Mouse (Mus musculus) liver, embryonic 16.5 days (tissue): ENCODE data around the gene Ewsr1. TPM values are rescaled to one million over a fixed set of nuclear protein-coding genes. Genes with fewer than 3 reads are reported as not detected.

Source experiments
- ATAC-seq: fragments of 200-750 bp; cut with Nextera tagmentation; 2 replicates; pipeline ENCODE4 v1.8.0; 2017; ENCODE audit warnings: low read depth, mild to moderate bottlenecking, moderate number of reproducible peaks, moderate library complexity
- H3K27ac ChIP-seq: fragments of 300-500 bp; sonication (generic); 2 replicates; pipeline ENCODE4 v1.5.1; 2014; ENCODE audit warnings: mild to moderate bottlenecking, low read length
- H3K27me3 ChIP-seq: fragments of 300-500 bp; sonication (generic); 2 replicates; pipeline ENCODE4 v1.6.1; 2014; ENCODE audit warnings: low read depth, low read length, mixed read lengths; ENCODE audit not compliant: control insufficient read depth, insufficient read depth
- H3K36me3 ChIP-seq: fragments of 300-500 bp; sonication (generic); 2 replicates; pipeline ENCODE4 v1.6.1; 2014; ENCODE audit warnings: mild to moderate bottlenecking; ENCODE audit not compliant: control insufficient read depth, insufficient read depth
- H3K4me1 ChIP-seq: fragments of 300-500 bp; sonication (generic); 2 replicates; pipeline ENCODE4 v1.6.1; 2014; ENCODE audit warnings: low read depth, low read length, mixed read lengths; ENCODE audit not compliant: control insufficient read depth
- H3K4me2 ChIP-seq: fragments of 300-500 bp; sonication (generic); 2 replicates; pipeline ENCODE4 v1.6.1; 2014; ENCODE audit warnings: low read depth, low read length, mixed read lengths
- H3K4me3 ChIP-seq: fragments of 300-500 bp; sonication (generic); 2 replicates; pipeline ENCODE4 v1.5.1; 2014; ENCODE audit warnings: low read depth, mild to moderate bottlenecking, low read length
- H3K9ac ChIP-seq: fragments of 300-500 bp; sonication (generic); 2 replicates; pipeline ENCODE4 v1.6.1; 2014; ENCODE audit warnings: low read depth, low read length
- H3K9me3 ChIP-seq: fragments of 300-500 bp; sonication (generic); replicated peaks from 2 replicates; pipeline ENCODE4 v1.6.1; 2016; ENCODE audit warnings: low read length; ENCODE audit not compliant: control insufficient read depth
- WGBS: fragments of 180-500 bp; shearing (Covaris S2); extraction: QIAGEN DNeasy Blood & Tissue Kit; methylation state at CpG from one replicate; pipeline ENCODE4 v1.1.7; 2014; ENCODE audit not compliant: insufficient replicate concordance; 5-methylcytosine and 5-hydroxymethylcytosine counted together
- polyA plus RNA-seq: library from polyadenylated mRNA; unstranded; fragments of >200 nt; fragmentation: Nextera tagmentation; extraction: Ambion mirVana; gene quantifications from 2 replicates; pipeline ENCODE4 v1.2.1, GENCODE M21; 2015

Gene Ewsr1
- polyA plus RNA-seq, 1 experiment from 2014 or later, result 232 TPM

DNA sequence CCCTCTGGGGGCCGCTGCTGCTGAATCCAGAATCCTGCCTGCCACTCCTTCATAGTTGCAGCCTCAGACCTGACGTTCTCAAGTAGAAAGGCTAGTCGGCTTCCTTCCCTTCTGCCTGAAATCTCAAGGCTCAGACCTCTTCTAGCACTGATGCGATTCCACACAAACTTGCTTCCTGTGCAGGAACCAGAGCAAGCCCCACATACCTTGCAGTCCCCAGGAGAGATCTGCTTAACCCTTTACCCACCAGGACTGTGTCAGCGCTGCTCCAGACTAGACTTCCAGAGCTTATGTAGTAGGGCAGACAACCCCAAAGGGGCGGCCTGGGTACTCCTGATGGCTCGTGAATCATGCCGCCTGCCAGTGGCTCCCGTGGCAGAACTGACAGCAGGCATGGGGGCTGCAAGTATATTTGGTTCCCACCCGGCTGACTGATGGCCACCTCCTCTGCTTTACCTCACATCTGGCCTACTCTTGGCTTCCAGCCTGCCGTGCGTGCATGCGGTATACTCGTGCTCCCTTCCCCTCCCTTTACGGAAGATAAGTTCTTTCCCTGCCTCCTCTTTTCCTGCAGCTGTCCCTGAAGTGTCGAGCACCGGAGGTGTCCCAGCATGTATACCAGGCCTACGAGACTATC lies 57.8 kb downstream of the Ewsr1 start:
- H3K4me1 ChIP-seq, result no peaks in the 10 kb centered on the region
- no peak for ATAC-seq
- no peaks in the 10 kb centered on the region for H3K9me3 ChIP-seq
- H3K27ac ChIP-seq, result no peak overlapping the region
- H3K36me3 ChIP-seq, result peaks cover 45% of the 10 kb centered on the region
- H3K27me3 ChIP-seq, result no peaks in the 10 kb centered on the region
- WGBS, result 80% methylated on average over 18 of the region's 18 CpGs
- no peak overlapping the region for H3K9ac ChIP-seq
- no peak overlapping the region for H3K4me2 ChIP-seq
- H3K4me3 ChIP-seq, result no peak overlapping the region

DNA sequence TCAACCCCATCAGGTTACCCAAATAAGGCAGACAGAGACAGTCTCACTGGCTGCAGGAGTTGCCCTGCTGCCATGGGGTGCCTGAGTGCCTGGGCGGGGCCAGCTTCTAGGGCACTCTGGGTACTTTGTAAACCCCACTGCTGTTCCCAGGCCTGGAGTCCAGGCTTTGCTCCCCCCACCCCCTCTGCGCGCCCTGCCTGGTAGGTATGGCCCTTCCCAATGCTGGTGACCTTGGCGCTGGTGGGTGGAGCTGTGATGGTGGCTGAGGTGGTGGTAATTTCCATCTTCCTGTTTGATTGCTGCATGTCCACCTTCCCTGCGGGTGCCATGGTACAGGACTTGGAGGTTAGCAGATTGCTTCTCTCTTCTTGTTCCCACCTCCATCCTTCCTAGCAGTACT lies 58.5 kb downstream of the Ewsr1 start:
- Histone ChIP-seq H3K9me3 (no peaks in the 10 kb centered on the region), H3K9ac (no peak overlapping the region), H3K4me2 (no peak overlapping the region), H3K27me3 (no peaks in the 10 kb centered on the region), H3K4me3 (no peak overlapping the region), H3K27ac (no peak overlapping the region), H3K4me1 (no peaks in the 10 kb centered on the region), H3K36me3 (peaks cover 50% of the 10 kb centered on the region)
- no peak for ATAC-seq
- WGBS, result 84% methylated on average over 5 of the region's 5 CpGs

DNA sequence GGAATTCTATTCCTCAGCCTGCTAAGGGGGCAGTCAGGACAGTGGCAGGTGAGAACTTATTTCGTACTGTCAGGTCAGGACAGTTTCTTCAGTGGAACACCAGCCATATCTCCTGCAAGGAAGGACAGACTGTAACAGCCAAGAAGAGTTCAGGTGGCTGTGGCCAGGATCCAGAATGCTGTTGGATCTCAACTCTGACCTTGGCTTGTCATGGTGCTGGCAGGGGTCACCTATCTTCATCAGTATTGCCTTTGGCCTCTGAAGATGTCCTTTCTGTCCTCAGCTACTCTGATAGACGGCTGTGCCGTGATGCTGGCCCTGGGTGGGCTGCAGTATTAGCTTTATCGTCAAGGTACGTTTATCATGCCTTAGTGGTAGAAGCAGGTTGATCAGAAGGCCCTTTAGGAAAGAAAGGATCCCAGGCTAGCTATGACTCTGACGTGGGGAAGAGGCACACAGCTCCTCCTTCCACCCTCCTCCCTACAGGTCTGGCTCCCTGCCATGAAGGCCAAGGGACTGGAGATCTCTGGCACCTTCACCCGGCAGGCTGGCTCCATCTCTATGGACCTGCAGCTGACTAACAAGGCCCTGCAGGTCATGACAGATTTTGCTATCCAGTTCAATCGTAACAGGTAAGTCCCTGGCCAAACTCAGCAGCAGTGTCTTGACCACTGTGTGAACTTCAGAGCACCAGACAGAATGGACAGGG lies 61.8 kb downstream of the Ewsr1 start:
- Histone ChIP-seq H3K4me3 (no peak overlapping the region), H3K27ac (no peak overlapping the region), H3K9ac (no peak overlapping the region), H3K4me1 (no peaks in the 10 kb centered on the region), H3K9me3 (no peaks in the 10 kb centered on the region), H3K27me3 (no peaks in the 10 kb centered on the region), H3K36me3 (peaks cover 78% of the 10 kb centered on the region), H3K4me2 (no peak overlapping the region)
- 83% methylated on average over 8 of the region's 8 CpGs for whole genome bisulfite sequencing
- no peak for ATAC-seq

DNA sequence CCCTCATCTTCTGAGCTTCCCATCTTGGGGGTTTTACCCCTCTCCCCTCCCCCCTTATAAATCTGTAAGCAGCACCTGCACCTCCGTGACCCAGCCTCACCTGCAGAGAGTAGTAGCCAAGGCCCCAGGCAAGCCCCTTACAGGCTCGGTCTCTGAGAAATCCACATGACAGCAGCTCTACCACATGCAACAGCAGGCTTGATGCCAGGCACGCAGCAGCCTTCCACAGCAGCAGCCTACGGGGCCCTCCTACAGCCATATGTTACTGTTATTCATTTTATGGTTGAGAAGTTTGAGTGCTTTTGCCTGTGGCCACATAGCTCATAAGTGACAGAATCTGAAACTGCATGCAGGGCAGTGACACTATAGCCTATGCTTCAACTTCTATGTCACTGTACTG lies 63.6 kb downstream of the Ewsr1 start:
- WGBS, result 89% methylated on average over 4 of the region's 4 CpGs
- Histone ChIP-seq H3K27me3 (no peaks in the 10 kb centered on the region), H3K4me2 (no peak overlapping the region), H3K9ac (no peak overlapping the region), H3K4me1 (no peaks in the 10 kb centered on the region), H3K4me3 (no peak overlapping the region), H3K36me3 (peaks cover 84% of the 10 kb centered on the region), H3K9me3 (no peaks in the 10 kb centered on the region), H3K27ac (no peak overlapping the region)
- no peak for ATAC-seq

DNA sequence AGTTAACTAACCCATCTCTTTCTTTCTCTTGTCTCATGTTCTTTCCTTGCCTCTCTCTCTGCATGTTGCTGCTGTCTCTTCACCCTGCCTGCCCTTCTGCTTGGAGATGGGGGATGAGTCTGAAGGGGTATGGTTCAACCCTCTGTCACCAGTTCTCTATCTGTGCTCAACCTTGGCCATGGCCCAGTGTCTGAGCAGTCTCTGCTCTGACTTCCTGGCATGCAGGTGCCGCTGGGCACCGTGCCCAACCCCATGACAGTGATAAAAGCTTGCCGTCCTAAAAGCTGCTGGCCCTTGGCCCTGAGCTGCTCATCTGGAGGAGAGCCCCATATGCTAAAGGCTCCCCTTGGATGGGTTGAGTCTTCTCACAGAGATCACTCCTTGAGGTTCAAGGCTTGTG lies 65.9 kb downstream of the Ewsr1 start:
- peaks cover 86% of the 10 kb centered on the region for H3K36me3 ChIP-seq
- ATAC-seq, result no peak
- no peak overlapping the region for H3K27ac ChIP-seq
- WGBS, result 79% methylated on average over 3 of the region's 3 CpGs
- H3K4me1 ChIP-seq, result no peaks in the 10 kb centered on the region
- H3K9ac ChIP-seq, result no peak overlapping the region
- no peak overlapping the region for H3K4me3 ChIP-seq
- H3K27me3 ChIP-seq, result no peaks in the 10 kb centered on the region
- no peak overlapping the region for H3K4me2 ChIP-seq
- H3K9me3 ChIP-seq, result no peaks in the 10 kb centered on the region

DNA sequence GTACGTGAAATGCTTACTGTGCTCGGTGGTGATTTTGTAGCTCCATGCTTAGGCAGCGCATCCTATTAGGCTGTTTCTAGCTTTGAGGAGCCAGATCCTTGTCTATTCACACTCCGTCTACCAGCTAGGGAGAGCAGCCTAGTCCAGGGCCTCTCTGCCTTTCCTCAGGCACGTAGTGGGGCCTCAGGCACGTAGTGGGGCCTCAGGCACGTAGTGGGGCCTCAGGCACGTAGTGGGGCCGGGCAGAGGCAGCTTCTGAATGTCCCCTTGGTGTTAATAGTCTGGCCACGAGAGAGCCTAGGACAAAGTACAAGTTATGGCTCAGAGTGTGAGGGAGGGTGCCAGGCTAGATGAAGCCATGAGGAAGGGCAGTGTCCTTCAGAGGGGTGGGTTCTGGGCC lies 66.4 kb downstream of the Ewsr1 start:
- H3K4me3 ChIP-seq, result no peak overlapping the region
- H3K27ac ChIP-seq, result no peak overlapping the region
- H3K36me3 ChIP-seq, result peaks cover 85% of the 10 kb centered on the region
- H3K9ac ChIP-seq, result no peak overlapping the region
- no peaks in the 10 kb centered on the region for H3K9me3 ChIP-seq
- 87% methylated on average over 10 of the region's 10 CpGs for WGBS
- no peak for ATAC-seq
- no peaks in the 10 kb centered on the region for H3K27me3 ChIP-seq
- H3K4me1 ChIP-seq, result no peaks in the 10 kb centered on the region
- no peak overlapping the region for H3K4me2 ChIP-seq

DNA sequence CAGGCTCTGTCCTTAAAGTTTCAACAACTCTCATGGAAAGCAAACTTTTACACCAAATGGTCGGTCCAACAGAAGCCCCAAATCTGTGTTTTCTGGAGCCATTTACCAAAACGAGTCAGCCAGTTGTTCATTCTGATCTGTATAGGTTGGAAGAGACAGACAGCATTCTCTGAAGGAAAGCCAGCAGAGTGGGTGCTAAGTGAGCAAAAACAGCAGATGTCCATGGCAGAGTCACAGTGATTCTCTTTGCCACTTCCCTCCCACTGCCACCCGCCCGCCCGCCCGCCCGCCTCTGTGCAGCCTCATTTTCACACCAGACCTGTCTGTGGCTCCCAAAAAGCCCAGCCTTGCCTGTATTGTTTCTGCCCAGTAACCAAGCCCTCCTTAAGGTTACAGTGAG lies 70.8 kb downstream of the Ewsr1 start:
- H3K4me3 ChIP-seq, result no peak overlapping the region
- ATAC-seq, result no peak
- H3K9ac ChIP-seq, result no peak overlapping the region
- H3K9me3 ChIP-seq, result no peaks in the 10 kb centered on the region
- H3K36me3 ChIP-seq, result peaks cover 78% of the 10 kb centered on the region
- 81% methylated on average over 7 of the region's 7 CpGs for WGBS
- H3K4me2 ChIP-seq, result no peak overlapping the region
- no peak overlapping the region for H3K27ac ChIP-seq
- H3K27me3 ChIP-seq, result no peaks in the 10 kb centered on the region
- no peaks in the 10 kb centered on the region for H3K4me1 ChIP-seq

DNA sequence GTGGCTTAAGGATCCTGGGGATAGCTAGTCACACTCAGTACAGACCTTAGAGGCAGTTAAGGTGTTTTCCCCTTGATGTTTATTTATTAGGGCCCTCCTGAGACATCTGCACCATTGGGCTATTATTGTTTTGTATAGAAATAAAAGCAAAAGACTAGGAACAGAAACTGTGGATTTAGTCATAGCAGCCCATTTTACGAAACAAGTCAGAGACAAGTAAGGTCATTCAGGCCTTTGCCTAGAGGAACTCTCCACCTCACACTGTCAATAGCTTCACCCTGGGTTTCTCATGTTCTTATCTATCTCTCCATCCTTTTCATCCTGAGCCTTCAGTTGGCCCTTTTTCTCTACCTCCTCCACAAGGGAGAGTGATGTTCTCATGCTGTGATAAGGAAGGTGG lies 74.0 kb downstream of the Ewsr1 start:
- Histone ChIP-seq H3K9ac (no peak overlapping the region), H3K27me3 (no peaks in the 10 kb centered on the region), H3K27ac (no peak overlapping the region), H3K4me2 (no peak overlapping the region), H3K36me3 (peaks cover 66% of the 10 kb centered on the region), H3K4me3 (no peak overlapping the region), H3K9me3 (no peaks in the 10 kb centered on the region), H3K4me1 (no peaks in the 10 kb centered on the region)
- no peak for ATAC-seq
- 79% methylated on average over 1 of the region's 1 CpGs for WGBS
